Mouse (Mus musculus): ENCODE data around the gene Dhx40.

The Dhx40 gene

DNA sequence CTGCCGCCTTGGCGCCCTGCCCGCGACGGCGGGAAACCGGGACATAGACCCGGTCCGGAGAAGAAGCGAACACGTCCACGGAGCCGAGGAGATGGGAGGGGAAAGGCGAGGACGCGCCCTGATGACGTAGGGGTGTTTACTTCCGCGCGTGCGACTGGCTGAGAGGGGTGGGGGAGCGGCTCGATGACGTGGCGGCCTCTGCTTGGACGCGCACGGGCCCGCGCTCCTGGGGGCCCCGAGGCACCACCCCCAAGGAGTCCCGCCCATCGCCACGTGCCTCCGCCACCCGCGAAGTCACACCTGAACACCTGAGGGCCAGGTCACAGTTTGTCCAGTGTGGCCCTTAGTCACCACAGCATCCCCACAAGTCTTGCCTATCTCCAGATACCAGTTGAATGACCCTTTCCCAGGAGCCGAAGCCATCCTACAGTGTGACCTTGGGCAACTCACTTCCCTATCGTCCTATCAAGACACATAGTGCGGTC, at the start of gene Dhx40:
Dhx40 (minus strand) TSS at position 242 of the 485 bp plus-strand sequence.
- peak; percentile 84 for DNase-seq (ENCODE audit: low read depth, low spot score)

GRCm38 (mm10) chr11:86855639-86856425, 48.3 kb upstream of the Dhx40 start:
- no peak for DNase-seq (ENCODE audit: low read depth, low spot score)

GRCm38 (mm10) chr11:86853081-86853480, 45.5 kb upstream of the Dhx40 start:
- no peak for DNase-seq (ENCODE audit: low read depth, low spot score)

- no peak for DNase-seq (ENCODE audit: low read depth, low spot score)
Observed at GRCm38 (mm10) chr11:86852534-86853054, 45.0 kb upstream of the Dhx40 start.

GRCm38 (mm10) chr11:86851714-86852533, 44.4 kb upstream of the Dhx40 start:
- no peak for DNase-seq (ENCODE audit: low read depth, low spot score)

DNA sequence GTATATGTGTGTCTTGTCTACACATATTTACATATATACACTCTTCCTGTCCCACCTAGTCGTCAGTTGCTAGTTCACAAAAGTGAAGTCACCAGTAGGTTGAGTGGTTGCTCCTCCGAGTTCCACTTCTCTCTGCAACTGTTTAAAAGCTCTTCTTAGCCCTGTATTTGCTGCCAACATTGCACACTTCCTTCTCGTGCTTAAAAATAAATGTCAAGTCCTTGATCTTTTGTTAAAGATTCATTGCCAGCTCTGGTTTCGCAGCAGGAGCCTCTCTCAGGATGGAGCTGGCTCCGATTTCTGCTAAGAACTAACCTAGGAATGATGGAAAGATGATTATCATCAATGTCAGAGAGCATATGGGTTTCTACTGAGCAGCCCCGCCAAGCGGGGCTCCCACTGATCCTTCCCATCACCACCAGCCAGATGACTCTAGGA, 43.7 kb upstream of the Dhx40 start:
- no peak for DNase-seq (ENCODE audit: low read depth, low spot score)

DNA sequence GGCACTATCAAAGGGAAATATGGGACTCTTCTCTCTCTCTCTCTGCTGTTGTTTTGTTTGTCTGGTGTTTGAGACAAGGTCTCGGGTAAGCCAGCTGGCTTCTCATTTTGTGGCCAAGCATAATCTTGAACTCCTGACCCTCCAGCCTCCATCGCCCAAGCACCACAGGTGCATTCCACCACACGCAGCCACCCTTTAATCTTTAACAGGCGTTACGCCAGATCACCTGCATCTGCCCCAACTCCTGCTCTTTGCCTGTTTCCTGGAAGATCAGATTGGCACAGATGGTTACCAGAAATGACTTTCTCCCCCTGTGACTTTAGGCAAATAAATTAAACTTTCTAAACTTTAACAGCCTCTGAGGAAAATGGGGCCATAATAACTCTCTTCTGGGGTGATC, 36.3 kb upstream of the Dhx40 start:
- DNase-seq (ENCODE audit: low read depth, low spot score) = no peak

GRCm38 (mm10) chr11:86841261-86841660, 33.7 kb upstream of the Dhx40 start:
- DNase-seq (ENCODE audit: low read depth, low spot score) = no peak

GRCm38 (mm10) chr11:86840511-86841154, 33.1 kb upstream of the Dhx40 start:
- peak; percentile 79 for DNase-seq (ENCODE audit: low read depth, low spot score)

- no peak for DNase-seq (ENCODE audit: low read depth, low spot score)
Observed at GRCm38 (mm10) chr11:86839716-86840447, 32.3 kb upstream of the Dhx40 start.

- DNase-seq (ENCODE audit: low read depth, low spot score) = no peak
Observed at GRCm38 (mm10) chr11:86838792-86839191, 31.2 kb upstream of the Dhx40 start.

DNA sequence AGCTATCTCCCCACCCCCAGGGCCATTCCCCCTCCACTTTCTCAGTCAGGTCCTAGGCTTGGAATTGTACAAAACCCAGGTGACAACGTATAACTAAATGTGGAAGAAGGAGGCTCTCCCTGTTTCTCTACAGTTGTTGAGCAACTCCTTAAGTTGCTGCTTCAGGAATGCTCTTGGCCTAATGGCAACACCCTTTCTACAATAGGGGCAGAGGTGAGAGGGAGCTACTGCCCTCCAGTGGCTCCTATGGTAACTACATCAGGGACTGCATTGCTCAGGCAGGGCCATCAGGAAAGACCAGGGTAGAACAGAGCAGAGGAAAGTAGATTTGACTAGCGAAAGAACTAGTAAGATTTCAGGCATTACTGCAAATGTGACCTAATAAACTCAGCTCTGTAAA, 28.8 kb upstream of the Dhx40 start:
- peak; percentile 76 for DNase-seq (ENCODE audit: low read depth, low spot score)

GRCm38 (mm10) chr11:86834628-86835338, 27.2 kb upstream of the Dhx40 start:
- no peak for DNase-seq (ENCODE audit: low read depth, low spot score)

DNA sequence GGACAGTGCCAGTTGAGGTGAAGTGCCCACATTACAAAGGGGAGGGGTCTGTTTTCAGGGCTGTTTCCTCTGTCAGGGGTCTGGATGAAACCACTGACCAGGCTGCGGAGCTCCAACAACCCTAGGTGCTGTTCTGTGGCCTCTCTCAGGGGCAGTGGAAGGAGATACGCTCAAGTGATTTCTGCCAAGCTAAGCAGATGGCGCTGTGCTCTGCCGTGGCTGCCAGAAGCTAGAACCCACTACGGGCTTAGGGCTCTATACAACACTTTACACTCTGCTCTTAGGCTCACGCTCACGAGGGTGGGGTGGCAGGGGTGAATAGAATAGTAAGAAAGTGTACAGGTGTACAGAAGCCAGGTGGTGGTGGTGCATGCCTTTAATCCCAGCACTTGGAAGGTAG, 26.5 kb upstream of the Dhx40 start:
- no peak for DNase-seq (ENCODE audit: low read depth, low spot score)

- DNase-seq (ENCODE audit: low read depth, low spot score) = no peak
Observed at GRCm38 (mm10) chr11:86833153-86833552, 25.6 kb upstream of the Dhx40 start.

- no peak for DNase-seq (ENCODE audit: low read depth, low spot score)
Observed at GRCm38 (mm10) chr11:86828396-86828795, 20.9 kb upstream of the Dhx40 start.

DNA sequence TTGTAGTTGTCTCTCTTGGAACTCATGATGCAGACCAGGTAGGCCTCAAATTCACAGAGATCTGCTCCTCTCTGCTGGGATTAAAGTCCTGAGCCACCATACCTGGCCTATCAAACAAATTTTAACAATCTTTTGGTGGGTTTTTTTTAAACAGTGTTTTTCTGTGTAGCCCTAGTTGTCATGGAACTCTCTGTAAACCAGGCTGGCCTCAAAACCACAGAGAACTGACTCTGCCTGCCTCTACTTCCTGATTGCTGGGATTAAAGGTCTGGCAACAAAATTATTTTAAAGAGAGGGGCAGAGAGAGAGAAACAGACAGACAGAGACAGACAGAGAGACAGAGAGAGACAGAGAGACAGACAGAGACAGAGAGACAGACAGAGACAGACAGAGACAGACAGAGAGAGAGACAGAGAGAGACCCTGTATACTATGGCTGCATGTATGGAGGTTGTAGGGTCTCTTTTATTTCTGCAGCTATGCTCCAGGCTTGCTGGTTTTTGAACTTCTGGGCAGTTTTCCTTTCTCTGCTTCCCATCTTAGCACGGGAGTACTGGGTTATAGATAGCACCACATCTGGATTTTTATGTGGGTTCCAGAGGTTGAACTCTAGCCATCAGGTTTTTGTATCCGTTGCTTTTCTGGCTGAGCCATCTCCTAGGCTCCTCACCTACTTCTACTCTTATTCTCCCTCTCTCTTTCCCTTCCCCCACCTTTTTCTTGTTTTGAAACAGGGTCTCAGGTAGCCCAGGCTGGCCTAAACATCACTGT, 20.1 kb upstream of the Dhx40 start:
- no peak for DNase-seq (ENCODE audit: low read depth, low spot score)

GRCm38 (mm10) chr11:86824433-86824832, 16.9 kb upstream of the Dhx40 start:
- DNase-seq (ENCODE audit: low read depth, low spot score) = no peak

DNA sequence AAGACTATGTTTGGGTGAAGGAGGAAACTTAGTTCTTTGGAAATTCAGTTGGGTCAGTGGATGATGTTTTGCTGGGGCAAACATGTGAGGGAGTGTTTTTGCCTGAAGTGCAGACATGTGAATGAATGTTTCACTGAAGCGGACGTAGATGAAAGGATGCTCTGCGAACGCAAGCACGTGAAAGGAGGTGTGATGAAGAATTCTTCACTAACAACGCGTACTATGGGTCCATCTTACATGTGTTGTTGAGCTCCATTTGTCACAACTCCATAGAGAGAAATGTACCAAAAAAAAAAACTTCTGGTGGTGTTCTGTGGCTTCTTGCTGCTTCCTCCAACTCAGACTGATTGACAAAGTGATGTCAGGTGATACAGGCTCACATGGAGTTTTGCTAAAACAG, 15.0 kb upstream of the Dhx40 start:
- DNase-seq (ENCODE audit: low read depth, low spot score) = no peak

DNA sequence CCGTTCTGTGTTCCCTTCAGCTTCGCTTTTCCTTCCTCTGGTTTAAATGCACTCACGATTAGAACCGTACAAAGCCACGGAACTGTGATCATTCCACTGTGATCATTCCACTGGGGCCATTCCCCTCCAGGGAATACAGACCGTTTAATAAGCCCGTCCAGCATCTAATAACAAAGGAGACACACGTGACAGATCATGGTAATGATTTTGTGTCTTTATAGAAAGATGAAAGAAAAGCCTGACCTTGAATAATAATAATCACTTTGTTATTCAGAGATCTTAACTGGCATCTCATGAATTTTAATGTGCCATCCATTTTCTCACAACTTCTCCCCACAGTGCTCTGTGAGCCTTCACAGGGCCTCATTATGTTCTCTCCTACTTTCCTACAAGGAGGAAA, 12.0 kb upstream of the Dhx40 start:
- DNase-seq (ENCODE audit: low read depth, low spot score) = no peak
